Mouse (Mus musculus) neural tube, embryonic 13.5 days (tissue): Measurements from ENCODE around the gene Zfand6. TPM values are rescaled to one million over a fixed set of nuclear protein-coding genes. Genes with fewer than 3 reads are reported as not detected.

ENCODE experiments used
- ATAC-seq: fragments of 200-750 bp; cut with Nextera tagmentation; 2 replicates; pipeline ENCODE4 v1.8.0; 2017; ENCODE audit warnings: low read depth, mild to moderate bottlenecking, moderate TSS enrichment, moderate library complexity
- H3K27ac ChIP-seq: fragments of 300-500 bp; sonication (generic); replicated peaks from 2 replicates; pipeline ENCODE4 v1.5.1; 2015; ENCODE audit warnings: moderate library complexity, mild to moderate bottlenecking, inconsistent platforms
- H3K27me3 ChIP-seq: fragments of 300-500 bp; sonication (generic); 2 replicates; pipeline ENCODE4 v1.6.1; 2015; ENCODE audit warnings: mild to moderate bottlenecking, inconsistent platforms
- H3K36me3 ChIP-seq: fragments of 300-500 bp; sonication (generic); 2 replicates; pipeline ENCODE4 v1.6.1; 2015; ENCODE audit warnings: mild to moderate bottlenecking, inconsistent platforms
- H3K4me1 ChIP-seq: fragments of 300-500 bp; sonication (generic); replicated peaks from 2 replicates; pipeline ENCODE4 v1.6.1; 2015; ENCODE audit warnings: inconsistent platforms
- H3K4me2 ChIP-seq: fragments of 300-500 bp; sonication (generic); 2 replicates; pipeline ENCODE4 v1.6.1; 2015; ENCODE audit warnings: inconsistent platforms, mild to moderate bottlenecking, moderate library complexity
- H3K4me3 ChIP-seq: fragments of 300-500 bp; sonication (generic); 2 replicates; pipeline ENCODE4 v1.5.1; 2015; ENCODE audit warnings: mild to moderate bottlenecking, inconsistent platforms
- H3K9ac ChIP-seq: fragments of 300-500 bp; sonication (generic); 2 replicates; pipeline ENCODE4 v1.6.1; 2015; ENCODE audit warnings: moderate library complexity, mild to moderate bottlenecking, inconsistent platforms
- H3K9me3 ChIP-seq: fragments of 300-500 bp; sonication (generic); 2 replicates; pipeline ENCODE4 v1.6.1; 2016; ENCODE audit warnings: inconsistent platforms
- WGBS: fragments of 180-500 bp; shearing (Covaris S2); methylation state at CpG from one replicate; pipeline ENCODE4 v1.1.7; 2015; 5-methylcytosine and 5-hydroxymethylcytosine counted together
- polyA plus RNA-seq: library from polyadenylated mRNA; unstranded; fragments of >200 nt; fragmentation: Nextera tagmentation; extraction: Ambion mirVana; gene quantifications from 2 replicates; pipeline ENCODE4 v1.2.1, GENCODE M21; 2015

Gene Zfand6
- polyA plus RNA-seq, 1 experiment from 2014 or later = 227 TPM

DNA sequence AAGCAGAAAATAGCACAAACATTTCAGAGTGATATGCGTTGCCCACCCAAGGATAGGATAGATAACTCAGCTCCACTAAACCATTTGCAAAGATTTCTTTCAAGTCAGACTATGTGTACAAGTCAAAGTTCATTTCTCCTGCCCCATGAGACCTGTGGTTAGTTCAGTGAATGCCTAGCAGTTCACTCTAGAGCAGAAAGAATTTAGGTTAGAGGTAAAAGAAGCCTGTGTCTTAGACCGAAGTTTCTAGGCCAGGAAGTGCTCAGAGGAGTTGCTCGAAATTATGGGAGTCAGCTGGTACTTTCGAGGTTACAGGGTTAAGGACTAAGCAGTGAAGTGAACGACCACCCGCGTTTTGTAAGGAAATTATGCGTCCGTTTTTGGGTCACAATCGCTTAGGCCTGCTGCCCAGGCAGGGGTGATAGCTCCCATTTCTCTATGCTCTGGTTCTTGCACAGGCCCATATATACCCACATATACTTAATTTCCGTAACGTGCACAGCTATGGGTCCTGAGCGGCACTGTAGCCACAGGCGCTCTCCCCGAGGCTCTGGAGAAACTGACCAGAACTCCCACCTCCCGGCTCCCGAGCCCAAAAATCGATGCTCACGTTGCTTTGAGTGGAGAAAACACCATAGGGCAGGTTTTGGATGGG, 84.6 kb downstream of the Zfand6 start:
- Histone ChIP-seq H3K27me3 (no peaks in the 10 kb centered on the region; the same call in 1 of the 2 replicates), H3K9ac (peak overlapping the region; percentile 76), H3K4me2 (peak overlapping the region; percentile 96), H3K27ac (no peak overlapping the region), H3K36me3 (no peaks in the 10 kb centered on the region), H3K4me1 (peaks cover 11% of the 10 kb centered on the region), H3K4me3 (peak overlapping the region; percentile 54), H3K9me3 (no peaks in the 10 kb centered on the region)
- peak; percentile 76 for ATAC-seq
- WGBS = 9% methylated on average over 19 of the region's 19 CpGs

- H3K27me3 ChIP-seq = no peaks in the 10 kb centered on the region; the same call in 1 of the 2 replicates
- H3K9me3 ChIP-seq = no peaks in the 10 kb centered on the region
- H3K36me3 ChIP-seq = no peaks in the 10 kb centered on the region
- no peak overlapping the region for H3K27ac ChIP-seq
- H3K9ac ChIP-seq = no peak overlapping the region
- peaks cover 11% of the 10 kb centered on the region for H3K4me1 ChIP-seq
- no peak overlapping the region for H3K4me2 ChIP-seq
- WGBS = 76% methylated on average over 3 of the region's 3 CpGs
- no peak overlapping the region for H3K4me3 ChIP-seq
- no peak for ATAC-seq
Observed at GRCm38 (mm10) chr7:84604501-84604900, 85.3 kb downstream of the Zfand6 start.

GRCm38 (mm10) chr7:84601331-84601730, 88.4 kb downstream of the Zfand6 start:
- H3K9ac ChIP-seq = no peak overlapping the region
- 90% methylated on average over 3 of the region's 3 CpGs for WGBS
- ATAC-seq = no peak
- no peaks in the 10 kb centered on the region for H3K36me3 ChIP-seq
- H3K27ac ChIP-seq = no peak overlapping the region
- H3K27me3 ChIP-seq = no peaks in the 10 kb centered on the region; the same call in 1 of the 2 replicates
- no peak overlapping the region for H3K4me3 ChIP-seq
- H3K9me3 ChIP-seq = no peaks in the 10 kb centered on the region
- peaks cover 11% of the 10 kb centered on the region for H3K4me1 ChIP-seq
- no peak overlapping the region for H3K4me2 ChIP-seq

- no peak overlapping the region for H3K9ac ChIP-seq
- H3K9me3 ChIP-seq = no peaks in the 10 kb centered on the region
- no peak for ATAC-seq
- 88% methylated on average over 2 of the region's 2 CpGs for WGBS
- no peak overlapping the region for H3K4me3 ChIP-seq
- no peak overlapping the region for H3K4me2 ChIP-seq
- H3K27me3 ChIP-seq = no peaks in the 10 kb centered on the region; the same call in 1 of the 2 replicates
- H3K36me3 ChIP-seq = no peaks in the 10 kb centered on the region
- no peak overlapping the region for H3K27ac ChIP-seq
- peaks cover 9% of the 10 kb centered on the region for H3K4me1 ChIP-seq
Observed at GRCm38 (mm10) chr7:84600631-84601030, 89.1 kb downstream of the Zfand6 start.

DNA sequence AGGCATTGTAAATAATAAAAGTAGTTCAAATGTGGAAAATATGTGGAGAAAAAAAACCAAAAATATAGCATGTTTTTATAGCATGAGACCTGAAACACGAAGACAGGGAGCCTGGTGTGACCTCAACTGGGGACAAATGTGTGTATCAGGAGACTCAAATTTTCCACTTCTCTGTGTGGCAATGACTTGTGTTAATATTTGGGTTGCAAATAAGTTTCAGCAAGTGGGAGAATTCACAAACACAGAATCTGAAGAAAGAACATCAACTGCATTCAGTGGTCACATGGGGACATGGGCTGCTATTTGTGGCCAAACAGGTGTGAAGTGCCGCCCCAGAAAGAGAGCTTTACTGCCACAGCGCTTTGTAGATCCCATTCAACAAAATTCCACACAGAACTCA, 93.1 kb downstream of the Zfand6 start:
- no peaks in the 10 kb centered on the region for H3K27me3 ChIP-seq
- no peak for ATAC-seq
- H3K36me3 ChIP-seq = no peaks in the 10 kb centered on the region
- H3K9me3 ChIP-seq = no peaks in the 10 kb centered on the region
- 76% methylated on average over 3 of the region's 3 CpGs for WGBS
- H3K4me2 ChIP-seq = no peak overlapping the region
- 0 out of 2 replicates have a peak, but pooled peaks cover 3% of the 10 kb centered on the region for H3K4me1 ChIP-seq
- H3K27ac ChIP-seq = no peak overlapping the region
- H3K4me3 ChIP-seq = no peak overlapping the region
- no peak overlapping the region for H3K9ac ChIP-seq

DNA sequence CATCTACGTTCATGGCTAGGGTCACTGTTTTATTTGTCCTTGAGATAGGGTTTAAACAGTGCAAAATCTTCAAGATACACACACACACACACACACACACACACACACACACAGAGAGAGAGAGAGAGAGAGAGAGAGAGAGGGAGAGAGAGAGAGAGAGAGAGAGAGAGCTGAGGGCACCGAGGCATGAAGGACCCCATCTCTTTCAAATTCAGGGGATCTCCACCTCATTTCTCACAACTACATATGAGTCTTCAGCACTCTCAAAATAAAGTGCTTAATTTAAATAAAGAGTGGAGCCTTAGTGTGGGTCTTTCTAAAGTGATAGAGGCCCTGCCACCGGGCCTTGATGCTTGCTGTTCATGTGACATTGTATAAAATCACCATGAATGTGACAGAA, 93.8 kb downstream of the Zfand6 start:
- Histone ChIP-seq H3K4me2 (no peak overlapping the region), H3K4me3 (no peak overlapping the region), H3K9ac (no peak overlapping the region), H3K9me3 (no peaks in the 10 kb centered on the region), H3K36me3 (no peaks in the 10 kb centered on the region), H3K27ac (no peak overlapping the region), H3K27me3 (no peaks in the 10 kb centered on the region), H3K4me1 (0 out of 2 replicates have a peak, but pooled peaks cover 3% of the 10 kb centered on the region)
- ATAC-seq = no peak
- 87% methylated on average over 3 of the region's 3 CpGs for WGBS

DNA sequence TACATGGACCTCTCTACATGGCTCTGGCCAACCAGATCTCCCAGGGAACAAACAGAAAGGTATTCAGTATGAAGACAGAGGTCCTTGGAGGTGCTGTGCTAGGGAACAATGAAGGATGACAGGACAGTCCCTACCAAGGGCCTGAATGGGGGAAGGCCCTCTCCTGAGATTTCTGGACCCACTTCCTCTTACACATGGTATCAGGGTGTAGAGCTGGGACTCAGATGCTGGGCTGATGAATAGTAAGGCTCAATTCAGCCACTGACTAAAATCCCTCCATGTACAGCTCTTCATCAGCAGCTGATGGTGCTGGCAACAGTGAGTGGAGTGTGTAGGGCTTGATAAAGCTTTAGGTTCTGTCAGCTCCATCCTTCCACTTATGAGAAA, 94.8 kb downstream of the Zfand6 start:
- H3K27ac ChIP-seq = no peak overlapping the region
- H3K36me3 ChIP-seq = no peaks in the 10 kb centered on the region
- H3K4me2 ChIP-seq = no peak overlapping the region
- no peaks in the 10 kb centered on the region for H3K27me3 ChIP-seq
- no peaks in the 10 kb centered on the region for H3K9me3 ChIP-seq
- H3K4me1 ChIP-seq = 0 out of 2 replicates have a peak, but pooled peaks cover 3% of the 10 kb centered on the region
- no peak overlapping the region for H3K9ac ChIP-seq
- H3K4me3 ChIP-seq = no peak overlapping the region
- ATAC-seq = 0 out of 2 replicates have a peak, but pooled peaks have one; percentile 40

DNA sequence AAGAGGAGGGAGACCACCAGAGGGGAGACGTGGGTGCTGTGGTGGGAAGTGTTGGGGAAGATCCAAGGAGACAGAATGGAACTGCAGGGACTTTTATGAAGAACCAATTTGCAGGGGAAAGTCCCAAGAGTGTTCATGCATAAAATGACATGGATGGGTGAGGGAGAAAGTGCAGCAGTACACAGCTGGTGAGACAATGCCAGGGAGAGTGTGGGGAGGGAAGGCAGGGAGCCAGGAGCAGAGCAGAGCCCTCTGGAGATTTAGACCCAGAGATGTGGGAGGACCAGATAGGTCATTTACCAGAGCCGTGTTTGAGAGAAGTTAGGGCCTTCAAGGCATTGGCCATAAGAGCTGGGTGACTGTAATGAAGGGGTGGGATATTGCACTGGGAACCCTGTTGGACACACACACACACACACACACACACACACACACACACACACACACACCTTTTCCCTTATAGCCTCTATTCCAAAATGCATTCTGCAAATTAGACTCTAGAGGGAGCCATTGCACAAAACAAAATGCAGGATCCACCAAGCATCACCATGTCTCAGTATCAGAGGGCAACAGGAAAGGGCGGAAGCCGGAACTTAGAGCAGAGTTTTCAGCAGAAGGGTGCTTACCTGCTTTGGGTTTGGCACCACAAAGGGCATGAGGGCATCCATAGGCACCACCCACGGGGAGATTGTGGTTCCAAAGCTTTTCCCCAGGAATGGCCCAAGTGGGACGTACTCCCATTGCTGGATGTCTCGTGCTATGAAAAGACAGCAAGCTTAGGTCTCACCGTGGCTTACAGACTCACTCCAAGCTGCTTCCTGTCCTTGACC, 95.5 kb downstream of the Zfand6 start:
- Histone ChIP-seq H3K4me1 (0 out of 2 replicates have a peak, but pooled peaks cover 3% of the 10 kb centered on the region), H3K9me3 (no peaks in the 10 kb centered on the region), H3K9ac (no peak overlapping the region), H3K27me3 (no peaks in the 10 kb centered on the region), H3K27ac (no peak overlapping the region), H3K36me3 (no peaks in the 10 kb centered on the region), H3K4me2 (no peak overlapping the region), H3K4me3 (no peak overlapping the region)
- 56% methylated on average over 8 of the region's 8 CpGs for WGBS
- peak; percentile 76 for ATAC-seq

- ATAC-seq = no peak
- no peak overlapping the region for H3K27ac ChIP-seq
- H3K4me3 ChIP-seq = no peak overlapping the region
- no peak overlapping the region for H3K9ac ChIP-seq
- H3K9me3 ChIP-seq = no peaks in the 10 kb centered on the region
- 90% methylated on average over 3 of the region's 3 CpGs for WGBS
- H3K4me1 ChIP-seq = peaks cover 3% of the 10 kb centered on the region; the same call in 1 of the 2 replicates
- no peaks in the 10 kb centered on the region for H3K36me3 ChIP-seq
- no peak overlapping the region for H3K4me2 ChIP-seq
- no peaks in the 10 kb centered on the region for H3K27me3 ChIP-seq
Observed at GRCm38 (mm10) chr7:84591347-84591746, 98.4 kb downstream of the Zfand6 start.

GRCm38 (mm10) chr7:84590622-84591021, 99.1 kb downstream of the Zfand6 start:
- 88% methylated on average over 2 of the region's 2 CpGs for WGBS

DNA sequence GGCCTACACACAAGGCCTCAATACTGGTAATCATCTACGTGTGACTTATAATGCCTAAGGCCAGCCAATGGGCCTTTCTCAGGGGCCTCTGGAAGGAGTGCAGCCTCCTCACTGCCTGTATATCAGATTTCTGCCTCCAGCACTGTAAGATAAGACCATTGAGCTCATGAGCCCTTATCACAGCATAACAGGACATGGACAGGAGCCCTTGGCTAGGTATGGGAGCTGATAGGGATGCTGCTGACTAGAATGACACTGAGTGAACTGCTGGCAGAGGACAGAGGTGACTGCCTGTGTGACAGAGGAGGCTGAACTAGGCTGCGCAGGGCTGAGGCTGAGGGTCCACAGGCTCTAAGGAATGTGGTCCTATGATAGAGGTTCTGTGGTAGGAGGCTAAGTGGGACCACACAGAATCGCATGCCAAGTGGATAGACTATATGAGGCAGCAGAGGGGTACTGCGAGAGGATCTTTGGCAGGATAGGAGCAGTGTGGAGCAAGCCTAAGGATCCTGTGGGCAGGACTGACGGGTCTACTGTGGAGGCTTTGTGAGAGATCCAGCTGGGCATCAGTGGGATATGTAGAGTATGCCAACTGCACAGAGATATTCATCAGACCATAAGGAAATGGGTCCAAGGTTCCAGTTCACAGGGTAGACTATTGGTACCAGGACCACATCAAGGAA, 102.5 kb downstream of the Zfand6 start:
- H3K36me3 ChIP-seq = no peaks in the 10 kb centered on the region
- H3K9me3 ChIP-seq = no peaks in the 10 kb centered on the region
- no peak for ATAC-seq
- no peak overlapping the region for H3K4me3 ChIP-seq
- H3K9ac ChIP-seq = no peak overlapping the region
- no peaks in the 10 kb centered on the region; the same call in 1 of the 2 replicates for H3K4me1 ChIP-seq
- H3K27ac ChIP-seq = no peak overlapping the region
- H3K4me2 ChIP-seq = no peak overlapping the region
- WGBS = 92% methylated on average over 5 of the region's 5 CpGs
- no peaks in the 10 kb centered on the region for H3K27me3 ChIP-seq

More at GRCm38 (mm10) chr7:84590622-84591021, 99.1 kb downstream of the Zfand6 start:
- Histone ChIP-seq H3K4me3 (no peak overlapping the region), H3K27me3 (no peaks in the 10 kb centered on the region), H3K4me1 (peaks cover 3% of the 10 kb centered on the region; the same call in 1 of the 2 replicates), H3K9me3 (no peaks in the 10 kb centered on the region), H3K4me2 (no peak overlapping the region), H3K27ac (no peak overlapping the region), H3K36me3 (no peaks in the 10 kb centered on the region), H3K9ac (no peak overlapping the region)
- ATAC-seq = no peak
